Mouse (Mus musculus) cortical plate, adult 2 months (tissue): ENCODE measurements at regions not wholly inside any gene's neighbourhood (a gene's known extent, or its start where the extent isn't known, plus 50 kb on each side); places are given as distances from the start of the nearest gene placed in this dataset.

Experiments
- CTCF ChIP-seq: fragments of 200-500 bp; IDR thresholded peaks from 2 replicates; pipeline ENCODE4 v1.5.1; 2011; ENCODE audit warnings: mild to moderate bottlenecking, control low read depth, low read length; ENCODE audit not compliant: insufficient read depth; ENCODE audit errors: extremely low read depth
- POLR2A ChIP-seq: fragments of 200-500 bp; IDR thresholded peaks from 2 replicates; pipeline ENCODE4 v1.6.1; 2011; ENCODE audit warnings: mild to moderate bottlenecking, low read length, control low read depth; ENCODE audit not compliant: insufficient read depth; ENCODE audit errors: extremely low read depth

GRCm38 (mm10) chr4:7172528-7173306 is 1066.1 kb downstream of the Car8 start:
- TF ChIP-seq CTCF (no peak), POLR2A (no peak)
